Mouse (Mus musculus) kidney, adult 2 months (tissue): ENCODE measurements at regions not wholly inside any gene's neighbourhood (a gene's known extent, or its start where the extent isn't known, plus 50 kb on each side); places are given as distances from the start of the nearest gene placed in this dataset.

ENCODE experiments used
- DNase-seq: peaks from one replicate; pipeline ENCODE4 v3.0.0; 2021
- H3K27ac ChIP-seq: fragments of 200-500 bp; 2 replicates; pipeline ENCODE4 v1.5.1; 2012; ENCODE audit warnings: low read depth, low read length, control low read depth, inconsistent platforms; ENCODE audit not compliant: insufficient read depth
- H3K27me3 ChIP-seq: fragments of 200-500 bp; replicated peaks from 2 replicates; pipeline ENCODE4 v1.6.1; 2012; ENCODE audit warnings: mild to moderate bottlenecking, moderate library complexity, low read length, inconsistent platforms; ENCODE audit not compliant: control insufficient read depth, insufficient read depth
- H3K36me3 ChIP-seq: fragments of 200-500 bp; 2 replicates; pipeline ENCODE4 v1.6.1; 2012; ENCODE audit warnings: mild to moderate bottlenecking, moderate library complexity, low read length, inconsistent platforms; ENCODE audit not compliant: control insufficient read depth, insufficient read depth
- H3K4me1 ChIP-seq: fragments of 200-500 bp; 2 replicates; pipeline ENCODE4 v1.6.1; 2011; ENCODE audit warnings: low read length; ENCODE audit not compliant: control insufficient read depth, insufficient read depth
- H3K4me3 ChIP-seq: fragments of 200-500 bp; 2 replicates; pipeline ENCODE4 v1.5.1; 2011; ENCODE audit warnings: mild to moderate bottlenecking, low read depth, low read length, control low read depth; ENCODE audit not compliant: insufficient read depth
- CTCF ChIP-seq: fragments of 200-500 bp; conservative IDR thresholded peaks from 2 replicates; pipeline ENCODE4 v1.5.1; 2011; ENCODE audit warnings: low read depth, mild to moderate bottlenecking, control low read depth, low read length, moderate library complexity, mixed read lengths; ENCODE audit not compliant: insufficient read depth, insufficient read length
- POLR2A ChIP-seq: fragments of 200-500 bp; IDR thresholded peaks from one replicate; pipeline ENCODE4 v1.6.1; 2011; ENCODE audit warnings: low read depth, low read length, control low read depth
- WGBS: fragments of 180-500 bp; shearing (Covaris S2); methylation state at CpG from one replicate; pipeline ENCODE4 v1.1.7; 2018; 5-methylcytosine and 5-hydroxymethylcytosine counted together

DNA sequence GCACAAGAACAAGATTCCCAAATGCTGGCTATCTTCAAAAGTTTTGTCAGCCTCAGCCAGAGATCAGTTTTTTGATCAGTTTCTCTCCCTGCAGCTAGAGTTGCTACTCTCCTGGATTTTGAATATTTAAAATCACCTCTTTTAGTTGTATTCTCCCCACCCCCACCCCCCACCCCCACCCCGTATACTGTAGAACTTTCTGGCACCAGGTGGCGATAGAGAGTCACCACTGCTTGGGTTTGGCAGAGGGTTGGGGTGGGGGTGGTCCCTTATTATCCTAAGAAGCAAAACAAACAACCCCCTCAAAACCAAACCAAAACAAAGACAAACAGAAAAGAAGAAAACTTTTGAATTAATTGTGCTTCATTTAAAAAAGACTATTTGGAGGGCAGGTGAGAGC, 122.0 kb downstream of the Dkk1 start:
- peak; percentile 8 for DNase-seq
- Histone ChIP-seq H3K27ac (no peak overlapping the region), H3K4me1 (no peaks in the 10 kb centered on the region), H3K36me3 (no peaks in the 10 kb centered on the region), H3K27me3 (no peaks in the 10 kb centered on the region), H3K4me3 (no peak overlapping the region)
- WGBS = 15% methylated on average over 2 of the region's 2 CpGs
- TF ChIP-seq CTCF = peak; percentile 24; the same call in 1 of the 2 replicates
- TF ChIP-seq POLR2A = no peak

DNA sequence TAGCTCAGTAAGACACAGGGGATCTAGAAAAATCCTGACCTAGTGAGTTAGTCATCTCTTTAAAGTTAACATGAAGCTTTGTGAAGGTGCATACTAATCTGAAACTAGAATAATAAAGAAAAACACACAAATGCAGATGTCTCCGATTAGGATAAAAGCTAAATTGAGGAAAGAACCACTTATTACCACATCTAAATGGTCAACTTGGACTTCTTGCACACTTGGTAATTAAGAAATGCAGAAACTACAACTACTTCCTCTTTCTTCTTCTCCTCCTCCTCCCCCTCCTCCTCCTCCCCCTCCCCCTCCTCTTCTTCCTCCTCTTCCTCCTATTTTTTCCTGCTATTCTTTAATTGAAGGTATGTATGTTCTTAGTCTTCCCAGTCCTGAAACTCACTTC, 116.3 kb downstream of the Dkk1 start:
- H3K36me3 ChIP-seq = no peaks in the 10 kb centered on the region
- H3K27ac ChIP-seq = no peak overlapping the region
- 89% methylated on average over 1 of the region's 1 CpGs for WGBS
- no peaks in the 10 kb centered on the region for H3K27me3 ChIP-seq
- DNase-seq = no peak
- no peak overlapping the region for H3K4me3 ChIP-seq
- H3K4me1 ChIP-seq = no peaks in the 10 kb centered on the region
- no peak for TF ChIP-seq CTCF
- TF ChIP-seq POLR2A = no peak

DNA sequence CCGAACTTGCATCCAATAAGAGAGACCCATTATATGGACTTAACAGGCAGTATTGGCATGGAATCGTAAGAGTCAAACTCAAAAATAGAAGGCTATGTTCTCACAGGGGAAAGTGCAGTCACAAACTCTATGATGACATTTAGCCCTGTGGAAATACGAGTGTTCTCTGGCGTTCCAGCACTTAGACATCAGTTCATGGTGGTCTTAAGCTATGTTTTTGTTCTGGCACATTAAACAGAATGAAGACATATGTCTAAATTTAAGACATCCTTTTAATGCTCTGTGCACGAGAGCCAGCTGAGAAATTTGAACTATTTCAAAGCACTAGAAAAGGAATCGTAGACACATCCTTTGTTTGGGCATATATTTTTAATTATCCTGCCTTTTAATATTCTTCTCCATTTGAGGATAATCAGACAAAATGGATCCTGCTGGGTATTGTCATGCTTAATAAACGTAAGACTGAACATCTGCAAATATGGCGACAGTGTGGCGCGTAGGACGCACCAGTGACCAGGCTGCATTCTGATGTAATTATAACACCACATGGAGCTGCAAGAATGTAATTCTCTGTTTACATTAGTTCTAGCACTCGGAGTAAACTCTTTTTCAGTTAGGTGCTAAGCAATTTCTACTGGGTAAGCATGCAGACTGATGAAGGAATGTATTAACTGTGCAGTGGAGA, 114.3 kb downstream of the Dkk1 start:
- H3K4me3 ChIP-seq = no peak overlapping the region
- 69% methylated on average over 12 of the region's 12 CpGs for WGBS
- no peak for DNase-seq
- H3K27ac ChIP-seq = no peak overlapping the region
- no peaks in the 10 kb centered on the region for H3K4me1 ChIP-seq
- no peaks in the 10 kb centered on the region for H3K36me3 ChIP-seq
- no peaks in the 10 kb centered on the region for H3K27me3 ChIP-seq
- TF ChIP-seq POLR2A = no peak
- no peak for TF ChIP-seq CTCF

DNA sequence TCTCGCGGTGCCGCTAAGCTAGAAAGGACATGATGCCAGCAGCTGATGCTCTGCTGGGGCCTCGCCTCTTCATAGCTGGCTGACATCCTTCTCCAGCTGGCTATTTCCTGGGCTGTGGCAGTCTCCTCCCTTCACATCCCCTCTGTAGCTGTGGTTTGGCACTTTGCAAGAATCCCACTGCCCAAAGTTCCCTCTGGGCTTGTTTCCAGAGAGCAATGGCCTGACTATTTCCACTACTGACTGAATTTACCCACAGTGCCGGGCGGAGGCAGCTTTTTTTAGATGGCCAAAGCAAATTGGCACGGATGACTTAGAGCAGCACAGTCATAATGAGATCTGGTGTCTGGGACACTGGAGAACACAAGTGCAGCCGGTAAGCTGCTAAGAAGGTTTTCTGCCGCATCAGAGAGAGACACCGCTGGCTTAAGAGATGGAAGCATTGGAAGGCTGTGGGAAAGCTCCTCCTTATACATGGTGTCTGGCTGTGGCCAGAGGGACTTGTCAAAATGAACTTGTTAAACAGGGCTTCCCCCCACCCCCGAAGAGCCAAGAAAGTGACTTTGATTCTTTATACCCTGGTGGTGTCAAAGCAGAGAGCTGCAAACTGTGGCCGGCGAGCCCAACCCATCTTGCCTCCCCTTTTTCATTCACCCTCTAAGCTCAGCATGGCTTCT, 98.5 kb downstream of the Dkk1 start:
- Histone ChIP-seq H3K27ac (no peak overlapping the region), H3K36me3 (no peaks in the 10 kb centered on the region), H3K4me3 (no peak overlapping the region), H3K27me3 (no peaks in the 10 kb centered on the region), H3K4me1 (no peaks in the 10 kb centered on the region; the same call in 1 of the 2 replicates)
- WGBS = 84% methylated on average over 13 of the region's 13 CpGs
- DNase-seq = no peak
- no peak for TF ChIP-seq CTCF
- TF ChIP-seq POLR2A = no peak

DNA sequence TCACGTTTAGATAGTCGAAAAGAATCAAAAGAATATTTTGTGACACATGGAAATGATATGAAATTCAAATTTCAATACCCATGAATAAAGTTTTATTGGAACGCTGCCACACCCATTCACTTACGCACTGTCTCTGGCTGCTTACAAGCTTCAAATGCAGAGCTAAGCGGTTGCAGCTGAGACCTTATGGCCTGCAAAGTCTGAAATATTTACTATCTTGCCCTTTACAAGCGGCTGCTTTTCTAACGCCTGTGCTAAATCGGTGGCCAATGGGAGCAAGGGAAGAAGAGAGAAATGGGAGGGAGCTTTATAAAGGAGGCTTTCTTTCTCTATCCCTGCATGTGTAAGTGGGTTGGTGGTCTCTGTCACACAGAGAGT, 97.9 kb downstream of the Dkk1 start:
- Histone ChIP-seq H3K4me1 (no peaks in the 10 kb centered on the region; the same call in 1 of the 2 replicates), H3K4me3 (no peak overlapping the region), H3K27ac (no peak overlapping the region), H3K27me3 (no peaks in the 10 kb centered on the region), H3K36me3 (no peaks in the 10 kb centered on the region)
- TF ChIP-seq CTCF = no peak
- no peak for TF ChIP-seq POLR2A
- no peak for DNase-seq
- WGBS = 68% methylated on average over 8 of the region's 8 CpGs

DNA sequence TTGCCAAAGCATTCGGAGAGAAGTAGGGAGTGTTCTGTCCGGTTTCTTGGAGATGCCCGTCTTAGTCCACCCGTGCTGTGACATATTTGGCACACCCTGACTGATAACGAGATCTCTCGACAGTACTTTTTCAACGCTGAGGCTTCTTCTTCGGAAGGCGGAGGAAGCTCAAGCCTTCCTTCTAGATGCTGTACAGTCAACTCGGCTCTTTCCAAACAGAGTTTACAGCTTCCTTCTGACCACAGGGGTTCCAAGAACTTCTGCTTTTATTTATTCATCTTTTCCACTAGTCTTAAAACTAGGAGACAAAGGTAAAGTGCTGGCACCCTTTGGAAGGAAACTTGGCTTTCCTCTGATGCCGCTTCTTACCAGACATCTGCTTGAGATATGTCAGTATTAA, 96.8 kb downstream of the Dkk1 start:
- no peak overlapping the region for H3K27ac ChIP-seq
- no peaks in the 10 kb centered on the region for H3K36me3 ChIP-seq
- DNase-seq = no peak
- no peaks in the 10 kb centered on the region for H3K27me3 ChIP-seq
- H3K4me3 ChIP-seq = no peak overlapping the region
- 88% methylated on average over 11 of the region's 11 CpGs for WGBS
- no peaks in the 10 kb centered on the region for H3K4me1 ChIP-seq
- TF ChIP-seq CTCF = no peak
- no peak for TF ChIP-seq POLR2A

DNA sequence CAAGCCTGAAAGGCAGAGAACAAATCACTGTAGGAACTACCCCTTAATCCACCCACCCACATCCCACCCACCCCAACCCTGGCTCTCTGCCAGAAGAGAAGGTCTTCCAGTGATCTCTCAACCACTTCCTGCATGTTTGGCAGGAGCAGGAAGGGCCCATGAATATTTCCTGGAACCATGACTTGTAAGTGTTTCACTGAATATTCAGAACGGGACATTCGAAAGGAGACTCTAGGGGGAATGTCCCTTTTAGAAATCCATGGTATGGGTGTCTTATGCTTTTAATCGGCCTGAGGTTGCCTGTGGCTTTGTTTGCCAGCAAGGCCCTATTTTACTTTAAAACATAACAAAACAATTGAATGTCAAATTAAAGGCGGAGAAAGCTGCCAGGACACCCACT, 66.0 kb downstream of the Dkk1 start:
- 49% methylated on average over 4 of the region's 4 CpGs for WGBS
- no peak overlapping the region for H3K27ac ChIP-seq
- H3K4me3 ChIP-seq = no peak overlapping the region
- TF ChIP-seq POLR2A (no peak), CTCF (no peak)
- H3K4me1 ChIP-seq = no peaks in the 10 kb centered on the region
- H3K36me3 ChIP-seq = no peaks in the 10 kb centered on the region
- DNase-seq = no peak
- no peaks in the 10 kb centered on the region for H3K27me3 ChIP-seq
